Mouse (Mus musculus) megakaryocyte-erythroid progenitor cell, adult 5-6 weeks (primary cell): Measurements from ENCODE around the gene Csn2. TPM values are rescaled to one million over a fixed set of nuclear protein-coding genes. Genes with fewer than 3 reads are reported as not detected.

Experiments
- ATAC-seq: replicated peaks from 2 replicates; pipeline ENCODE4 v1.8.0; 2016; ENCODE audit warnings: mild to moderate bottlenecking, inconsistent platforms; ENCODE audit not compliant: severe bottlenecking, poor library complexity, low FRiP score, low TSS enrichment
- total RNA-seq, 2 experiments: library from RNA; stranded (forward) in 1 of 2; stranded (reverse) in 1 of 2; fragments of 200-1000, 215-1000 nt in 1 of 2; fragments of >200 nt in 1 of 2; fragmentation: Nextera tagmentation in 1 of 2; gene quantifications; 2 replicates each; pipeline ENCODE4 v1.2.3; 2014 to 2017

The Csn2 gene
- total RNA-seq (2014; fragmentation: Nextera tagmentation) (not detected in 2 replicates), total RNA-seq (2017) (not detected in 2 replicates)

DNA sequence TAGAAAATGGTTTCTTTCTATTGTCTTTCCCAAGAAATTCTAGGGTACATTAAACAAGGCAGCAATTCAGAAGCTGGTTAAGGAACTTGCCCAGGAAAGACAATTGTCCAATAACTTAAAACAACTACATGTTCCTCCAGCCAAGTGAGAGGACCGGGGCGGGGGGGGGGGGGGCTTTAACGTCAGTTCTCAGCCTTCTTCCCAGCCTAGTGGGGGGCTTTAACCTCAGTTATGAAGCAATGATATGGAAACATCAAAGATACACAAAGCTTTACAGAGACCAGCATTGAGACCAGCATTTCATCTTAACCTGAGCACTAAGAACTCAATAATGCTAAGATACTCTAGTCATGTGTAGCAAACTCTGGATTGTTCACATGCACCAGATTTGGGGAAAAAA, at the start of gene Csn2:
Csn2 (minus strand) TSS at position 101 of the 400 bp plus-strand sequence.
- no peak for ATAC-seq

- no peak for ATAC-seq
Measured at GRCm38 (mm10) chr5:87734821-87735220, 35.4 kb upstream of the Csn2 start.

GRCm38 (mm10) chr5:87705891-87706290, 6.5 kb upstream of the Csn2 start:
- ATAC-seq: no peak

- no peak for ATAC-seq
Measured at GRCm38 (mm10) chr5:87665908-87666307, 33.5 kb downstream of the Csn2 start, which contains the start of gene Csn1s1. TSS of gene Csn1s1 (plus strand) at chr5:87666208.

GRCm38 (mm10) chr5:87642787-87643186, 56.6 kb downstream of the Csn2 start:
- ATAC-seq: no peak

Other genes with a start within 250 kb of the Csn2 start
- gene Ugt2a2, start 217.4 kb downstream of the Csn2 start, total RNA-seq (2014; fragmentation: Nextera tagmentation): not detected in 2 replicates
- not detected in 2 replicates for gene Ugt2a2, start 217.4 kb downstream of the Csn2 start, total RNA-seq (2017)
- not detected in 2 replicates for gene Gm43638, start 212.8 kb downstream of the Csn2 start, total RNA-seq (2014; fragmentation: Nextera tagmentation)
- not detected in 2 replicates for gene Gm43638, start 212.8 kb downstream of the Csn2 start, total RNA-seq (2017)
- gene Ugt2a1, start 208.8 kb downstream of the Csn2 start, total RNA-seq (2014; fragmentation: Nextera tagmentation): not detected in 2 replicates
- not detected in 2 replicates for gene Ugt2a1, start 208.8 kb downstream of the Csn2 start, total RNA-seq (2017)
- gene Sult1b1, start 161.4 kb downstream of the Csn2 start, total RNA-seq (2014; fragmentation: Nextera tagmentation): not detected in 2 replicates
- not detected in 2 replicates for gene Sult1b1, start 161.4 kb downstream of the Csn2 start, total RNA-seq (2017)
- not detected in 2 replicates for gene Sult1d1, start 130.6 kb downstream of the Csn2 start, total RNA-seq (2014; fragmentation: Nextera tagmentation)
- not detected in 2 replicates for gene Sult1d1, start 130.6 kb downstream of the Csn2 start, total RNA-seq (2017)
- not detected in 2 replicates for gene Sult1e1, start 108.0 kb downstream of the Csn2 start, total RNA-seq (2014; fragmentation: Nextera tagmentation)
- gene Sult1e1, start 108.0 kb downstream of the Csn2 start, total RNA-seq (2017): not detected in 2 replicates
- gene Csn1s1, start 33.4 kb downstream of the Csn2 start, total RNA-seq (2014; fragmentation: Nextera tagmentation): not detected in 2 replicates
- gene Csn1s1, start 33.4 kb downstream of the Csn2 start, total RNA-seq (2017): not detected in 2 replicates
- gene Csn1s2a, start 74.9 kb upstream of the Csn2 start, total RNA-seq (2014; fragmentation: Nextera tagmentation): not detected in 2 replicates
- gene Csn1s2a, start 74.9 kb upstream of the Csn2 start, total RNA-seq (2017): not detected in 2 replicates
- gene Csn1s2b, start 108.5 kb upstream of the Csn2 start, total RNA-seq (2014; fragmentation: Nextera tagmentation): not detected in 2 replicates
- gene Csn1s2b, start 108.5 kb upstream of the Csn2 start, total RNA-seq (2017): not detected in 2 replicates
- not detected in 2 replicates for gene Prr27, start 126.1 kb upstream of the Csn2 start, total RNA-seq (2014; fragmentation: Nextera tagmentation)
- not detected in 2 replicates for gene Prr27, start 126.1 kb upstream of the Csn2 start, total RNA-seq (2017)
- not detected in 2 replicates for gene Odam, start 185.4 kb upstream of the Csn2 start, total RNA-seq (2014; fragmentation: Nextera tagmentation)
- gene Odam, start 185.4 kb upstream of the Csn2 start, total RNA-seq (2017): not detected in 2 replicates
- not detected in 2 replicates for gene Csn3, start 225.9 kb upstream of the Csn2 start, total RNA-seq (2014; fragmentation: Nextera tagmentation)
- not detected in 2 replicates for gene Csn3, start 225.9 kb upstream of the Csn2 start, total RNA-seq (2017)